Mouse (Mus musculus) monocyte, adult 5-6 weeks (primary cell): ENCODE measurements at regions not wholly inside any gene's neighbourhood (a gene's known extent, or its start where the extent isn't known, plus 50 kb on each side); places are given as distances from the start of the nearest gene placed in this dataset.

ENCODE experiments used
- ATAC-seq: fragments of 153-309, 156-312 bp; replicated peaks from 2 replicates; pipeline ENCODE4 v1.8.0; 2017; ENCODE audit warnings: mild to moderate bottlenecking; ENCODE audit not compliant: low TSS enrichment, insufficient number of reproducible peaks, severe bottlenecking, poor library complexity, low FRiP score

DNA sequence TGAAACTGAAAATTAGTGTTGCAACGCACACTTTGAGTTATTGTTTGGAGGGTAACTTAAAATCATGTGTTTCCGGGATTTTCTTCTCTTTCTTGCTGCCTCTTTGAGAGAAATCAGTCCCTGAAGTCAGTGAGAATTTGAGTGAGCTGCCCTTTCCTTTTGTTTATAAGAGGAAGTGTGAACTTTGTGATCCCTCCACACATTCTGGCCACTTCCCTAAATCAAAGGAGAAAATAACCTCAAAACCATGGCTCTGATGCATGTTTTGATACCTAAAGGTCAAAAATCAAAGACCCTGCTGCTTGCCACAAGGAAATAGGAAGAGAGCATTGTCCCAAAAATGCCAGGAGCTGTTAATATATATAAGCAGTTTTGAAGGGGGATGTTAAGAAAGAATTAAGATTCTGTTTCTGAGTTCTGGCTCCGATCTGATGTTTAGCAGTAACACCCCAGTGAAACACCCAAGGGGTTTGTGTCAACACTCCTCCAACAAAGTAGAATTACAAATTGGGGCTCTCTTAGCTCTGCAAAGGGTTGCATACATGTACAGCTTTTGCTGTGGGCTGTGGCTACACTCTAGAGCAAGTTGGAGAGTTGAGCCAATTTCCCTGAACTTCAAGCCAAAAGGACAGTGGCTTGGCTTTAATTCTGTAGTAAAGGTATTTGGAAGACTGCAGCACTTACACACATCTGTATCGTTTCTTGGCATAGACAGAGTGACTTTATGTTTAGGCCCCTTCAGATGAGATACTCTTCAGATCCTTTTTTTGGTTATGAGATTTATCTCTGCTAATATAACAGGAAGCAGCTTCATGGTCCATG lies 97.5 kb upstream of the Marcks start:
- ATAC-seq: peak; percentile 65

DNA sequence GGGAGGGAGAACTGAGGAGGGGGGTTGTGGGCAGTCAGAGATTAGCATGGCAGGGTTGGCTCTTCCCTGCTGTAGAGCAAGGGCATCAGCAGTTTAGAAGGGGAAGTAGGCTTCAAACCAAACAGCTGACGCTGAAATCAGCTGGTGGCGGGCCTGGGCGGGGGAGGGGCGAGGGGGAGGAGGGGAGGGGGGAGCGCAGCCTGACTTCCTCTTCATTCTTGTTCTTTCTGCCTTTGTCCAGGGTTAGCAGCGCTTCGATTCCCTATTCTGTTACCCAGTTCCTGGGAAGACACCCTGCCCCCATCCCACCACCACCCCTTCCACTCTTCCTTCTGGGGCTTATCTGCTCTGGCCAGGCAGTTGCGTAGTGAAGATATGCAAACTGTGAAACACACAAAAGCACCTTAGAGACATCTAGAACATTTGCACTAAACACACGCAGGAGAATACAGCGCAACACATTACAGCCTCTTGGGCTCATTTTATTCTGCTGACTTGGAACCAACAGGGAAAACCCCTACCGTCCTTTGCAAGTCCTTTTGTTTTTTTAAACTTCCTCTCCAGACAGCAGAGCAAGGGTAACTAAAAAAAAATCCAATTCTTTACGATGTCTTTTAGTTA lies 93.3 kb upstream of the Marcks start:
- ATAC-seq: peak; percentile 74

DNA sequence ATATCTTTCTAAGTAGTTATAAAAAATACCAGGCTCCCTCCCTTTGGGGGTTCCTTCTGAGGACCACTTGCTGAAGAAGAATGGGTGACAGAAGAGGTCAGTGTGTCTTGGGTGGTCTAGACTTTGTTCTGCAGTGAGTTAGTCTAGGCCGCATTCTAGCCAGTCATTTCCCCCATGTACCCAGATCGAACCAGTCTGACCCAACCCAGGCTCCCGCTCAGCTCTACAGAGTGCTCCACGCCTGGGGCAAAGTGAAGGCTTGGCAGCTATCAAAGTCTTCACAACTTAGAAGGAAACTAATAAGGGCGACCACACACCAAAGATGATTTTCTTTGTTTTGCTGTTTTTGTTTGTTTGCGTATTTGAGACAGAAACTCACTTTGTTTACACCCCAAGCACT lies 92.4 kb upstream of the Marcks start:
- no peak for ATAC-seq

DNA sequence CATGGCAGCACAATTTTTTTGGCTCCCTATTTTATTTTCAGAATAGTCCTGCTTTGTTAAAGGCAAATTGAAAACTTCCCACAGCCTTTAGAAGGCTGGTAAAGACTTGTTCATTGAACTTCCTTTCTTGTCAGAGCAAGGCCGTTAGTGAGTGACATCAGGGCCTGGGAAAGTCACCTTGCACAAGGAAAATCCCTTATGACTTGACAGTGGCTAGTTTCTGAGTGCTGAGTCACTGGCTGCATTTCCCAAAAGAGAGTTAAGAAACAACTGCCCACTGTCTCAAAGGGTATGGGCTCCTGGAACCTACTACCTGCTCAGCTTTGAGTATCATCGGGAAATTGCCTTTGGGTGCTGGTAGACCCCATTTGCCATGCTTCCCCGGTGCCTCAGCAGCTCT lies 89.2 kb upstream of the Marcks start:
- no peak for ATAC-seq

DNA sequence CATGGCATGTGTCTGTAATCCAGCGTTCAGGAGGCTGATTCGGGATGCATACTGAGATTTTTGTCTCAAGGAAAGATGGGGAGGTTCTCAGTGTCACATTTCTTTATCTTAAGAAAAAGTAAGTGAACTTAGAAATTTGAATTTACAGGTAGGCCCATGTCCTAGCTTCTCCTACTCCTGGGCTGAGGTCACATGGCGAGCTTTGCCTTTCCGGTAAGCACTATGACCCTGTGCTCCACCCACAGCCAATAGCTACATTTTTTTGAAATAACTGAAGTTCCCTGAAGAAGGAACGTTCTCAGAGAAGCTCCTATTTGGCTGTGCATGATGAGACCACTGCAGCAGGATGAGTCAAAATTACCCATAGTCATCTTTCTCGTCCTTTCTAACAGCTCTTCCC lies 83.0 kb upstream of the Marcks start:
- no peak for ATAC-seq

DNA sequence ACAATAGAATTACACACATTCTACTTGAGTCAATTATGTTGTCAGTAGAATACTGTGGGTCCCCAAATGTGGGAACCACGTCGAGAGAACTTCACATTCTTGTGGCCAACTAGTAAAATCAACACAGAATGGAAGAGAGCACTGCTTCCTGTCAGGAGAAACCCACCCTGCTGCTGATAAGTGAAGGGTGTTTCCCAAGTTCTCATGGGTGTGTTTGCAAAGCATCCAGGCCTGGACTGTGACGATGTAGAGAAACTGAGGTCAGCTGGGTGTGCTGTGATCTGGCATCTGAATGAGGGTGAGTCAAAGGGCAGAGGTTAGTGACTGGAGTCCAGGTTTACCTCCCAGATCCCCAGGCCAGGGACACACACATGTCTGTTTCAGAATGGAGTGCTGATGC lies 81.7 kb upstream of the Marcks start:
- ATAC-seq: no peak

DNA sequence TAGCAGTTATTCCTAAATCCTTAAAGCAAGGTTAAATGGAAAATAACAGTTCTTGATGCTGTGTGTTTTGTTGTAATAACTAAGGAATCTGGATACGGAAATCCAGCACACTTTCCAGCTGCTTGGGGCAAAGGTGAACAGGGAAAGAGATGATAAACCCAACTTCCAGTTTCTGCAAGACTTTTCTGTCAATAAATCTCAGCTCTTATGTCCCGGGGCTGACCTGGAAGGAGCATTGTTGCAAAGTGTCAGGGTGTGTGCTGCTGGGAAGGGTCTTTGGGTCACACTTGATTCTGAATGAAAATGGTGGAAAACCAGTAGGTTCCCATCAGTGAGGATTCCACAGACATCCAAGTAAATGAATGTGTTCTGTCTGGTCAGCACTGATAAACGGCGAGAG lies 81.2 kb upstream of the Marcks start:
- no peak for ATAC-seq

DNA sequence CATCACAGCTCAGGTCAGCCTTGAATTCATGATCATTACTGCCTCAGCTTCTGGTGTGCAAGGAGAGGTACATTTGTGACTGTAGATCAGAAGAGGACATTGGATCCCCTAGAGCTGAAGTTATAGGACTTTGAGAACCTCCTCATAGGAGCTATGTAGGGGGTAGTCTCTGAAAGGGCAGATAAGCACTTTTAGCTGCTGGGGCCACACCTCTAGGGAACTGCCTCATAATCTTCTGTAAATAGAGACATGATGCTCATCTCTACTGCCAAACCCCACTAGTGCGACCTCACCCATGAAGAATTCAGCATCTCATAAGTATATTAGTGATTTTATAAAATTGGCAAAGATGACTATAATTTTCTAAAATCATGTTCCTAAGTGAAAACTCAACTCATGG lies 80.7 kb upstream of the Marcks start:
- no peak for ATAC-seq

DNA sequence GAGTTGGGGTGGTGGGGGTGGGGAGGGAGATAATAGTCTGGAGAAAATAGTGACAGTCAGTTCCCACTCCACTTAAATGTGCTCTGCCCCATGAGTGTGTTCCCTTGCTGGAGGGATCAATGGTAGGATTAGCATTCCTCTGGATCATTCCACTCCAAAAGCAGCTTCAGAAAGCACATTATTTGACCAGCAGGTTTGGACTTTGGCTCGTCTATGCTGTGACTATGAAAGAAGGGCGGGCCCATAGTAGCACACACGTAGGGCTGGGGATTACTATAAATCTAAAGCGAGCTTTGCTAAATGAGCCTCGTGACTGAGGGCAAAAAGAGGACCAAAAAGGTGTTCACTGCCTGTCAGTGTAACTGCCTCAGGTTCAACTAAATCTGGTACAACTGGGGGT lies 75.9 kb upstream of the Marcks start:
- ATAC-seq: no peak

DNA sequence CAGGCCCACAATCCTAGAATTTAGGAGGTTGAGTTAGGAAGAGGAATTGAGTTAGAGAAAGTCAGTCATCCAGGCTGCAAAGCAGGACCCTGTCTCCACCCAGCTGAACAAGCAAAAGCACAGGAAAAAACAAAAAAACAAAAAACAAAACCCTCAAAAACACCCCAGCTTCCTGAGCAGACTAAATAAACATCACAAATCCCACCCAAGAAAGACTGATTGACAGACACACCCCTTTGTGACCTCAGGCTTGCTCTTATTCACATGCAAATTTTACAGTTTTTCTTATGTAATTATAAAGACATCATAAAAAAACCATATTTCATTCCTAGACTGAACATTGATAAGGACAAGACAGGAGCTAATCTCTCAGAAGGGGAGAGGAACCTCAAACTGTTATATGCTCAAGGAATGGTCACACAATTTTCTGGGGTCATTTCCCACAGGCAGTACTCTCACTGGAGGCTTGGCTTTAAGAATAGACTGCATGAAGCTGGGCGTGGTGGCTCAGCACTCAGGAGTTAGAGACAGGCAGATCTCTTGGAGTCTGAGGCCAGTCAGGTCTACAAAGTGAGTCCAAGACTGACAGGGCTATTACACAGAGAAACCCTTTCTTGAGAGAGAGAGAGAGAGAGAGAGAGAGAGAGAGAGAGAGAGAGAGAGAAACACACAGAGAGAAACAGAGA lies 73.8 kb upstream of the Marcks start:
- ATAC-seq: no peak

DNA sequence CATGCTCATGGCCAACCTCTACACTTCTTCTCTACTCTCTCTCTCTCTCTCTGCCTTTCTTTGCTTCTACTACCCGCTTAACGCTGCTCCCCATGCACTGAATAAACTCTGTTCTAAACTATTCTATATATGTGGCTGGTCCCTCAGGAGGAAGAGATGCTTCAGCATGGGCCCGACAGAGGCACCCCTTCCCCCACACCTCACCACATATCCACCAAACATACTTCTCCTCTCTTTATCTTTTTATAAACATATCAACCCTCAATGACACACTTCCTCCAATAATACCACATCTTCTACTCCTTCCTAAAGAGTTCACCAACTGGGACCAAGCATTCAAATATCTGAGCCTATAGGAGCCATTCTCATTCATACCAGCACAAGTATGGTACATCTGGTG lies 72.6 kb upstream of the Marcks start:
- no peak for ATAC-seq

DNA sequence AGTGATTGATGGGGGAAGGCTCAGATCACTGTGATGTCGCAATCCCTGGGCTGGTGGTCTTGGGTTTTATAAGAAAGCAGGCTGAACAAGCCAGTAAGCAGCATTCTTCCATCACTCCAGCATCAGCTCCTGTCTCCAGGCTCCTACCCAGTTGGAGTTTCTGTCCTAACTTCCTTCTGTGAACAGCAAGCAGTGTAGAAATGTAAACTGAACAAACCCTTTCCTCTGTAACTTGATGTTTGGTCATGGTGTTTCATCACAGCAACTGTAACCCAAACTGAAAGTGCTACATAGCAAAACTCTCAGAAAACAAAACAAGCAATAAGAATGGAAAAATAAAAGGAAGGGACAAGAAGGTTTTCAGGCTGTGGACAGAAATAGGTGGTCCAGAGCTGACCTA lies 71.5 kb upstream of the Marcks start:
- ATAC-seq: no peak

DNA sequence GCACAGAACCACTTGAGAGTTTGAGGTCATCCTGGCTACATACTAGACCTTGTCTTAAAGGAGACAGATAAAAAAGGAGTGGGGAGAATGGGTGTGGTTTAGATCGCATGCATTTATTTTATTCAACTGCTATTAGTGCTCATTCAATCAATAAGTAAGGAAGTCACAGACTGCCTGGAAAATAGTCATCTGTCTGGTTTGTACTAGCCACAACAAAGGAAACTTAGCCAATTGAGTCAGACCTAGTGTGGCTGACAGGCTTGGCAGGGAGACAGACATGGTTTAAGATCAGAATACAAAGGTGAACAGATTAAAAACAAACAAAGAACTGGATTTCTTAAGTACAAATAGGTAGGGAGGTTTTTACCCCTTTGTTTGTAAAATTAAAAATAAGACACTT lies 68.3 kb upstream of the Marcks start:
- no peak for ATAC-seq

DNA sequence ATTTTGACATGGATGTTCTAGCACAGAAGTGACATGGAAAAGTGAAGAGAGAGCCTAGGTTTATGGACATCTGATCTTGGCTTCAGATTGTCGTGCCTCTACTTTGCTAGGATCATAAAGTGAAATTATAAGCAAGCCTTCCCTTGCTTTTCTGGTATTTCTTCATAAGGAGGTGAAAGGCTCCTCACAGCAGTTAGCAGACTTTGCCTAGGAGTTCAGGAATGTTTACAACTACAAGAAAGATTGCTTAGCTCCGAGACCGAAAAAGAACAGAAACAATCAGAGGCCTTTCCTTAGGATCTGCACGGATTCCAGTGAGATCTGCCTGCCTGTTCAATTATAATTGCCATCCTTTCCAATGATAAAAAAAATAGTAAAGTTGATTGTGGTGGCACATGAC lies 67.8 kb upstream of the Marcks start:
- no peak for ATAC-seq

DNA sequence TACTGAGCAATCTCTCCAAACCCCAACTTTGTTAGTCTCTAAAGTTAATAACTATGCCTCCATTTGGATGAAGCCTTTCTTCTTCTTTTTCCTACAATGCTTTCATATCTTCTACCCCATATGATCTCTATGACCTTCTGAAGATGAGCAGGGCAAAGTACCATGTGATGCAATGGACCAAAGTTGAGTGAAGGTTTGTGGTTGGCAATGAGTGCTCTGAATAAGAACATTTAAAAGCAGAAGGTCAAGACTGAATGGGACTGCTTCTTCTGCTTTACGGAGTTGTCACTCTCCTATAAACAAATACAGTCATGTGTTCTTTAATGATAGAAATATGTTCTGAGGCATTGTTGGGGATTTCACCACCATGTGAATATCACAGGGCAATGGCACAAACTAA lies 65.0 kb upstream of the Marcks start:
- peak; percentile 91 for ATAC-seq

DNA sequence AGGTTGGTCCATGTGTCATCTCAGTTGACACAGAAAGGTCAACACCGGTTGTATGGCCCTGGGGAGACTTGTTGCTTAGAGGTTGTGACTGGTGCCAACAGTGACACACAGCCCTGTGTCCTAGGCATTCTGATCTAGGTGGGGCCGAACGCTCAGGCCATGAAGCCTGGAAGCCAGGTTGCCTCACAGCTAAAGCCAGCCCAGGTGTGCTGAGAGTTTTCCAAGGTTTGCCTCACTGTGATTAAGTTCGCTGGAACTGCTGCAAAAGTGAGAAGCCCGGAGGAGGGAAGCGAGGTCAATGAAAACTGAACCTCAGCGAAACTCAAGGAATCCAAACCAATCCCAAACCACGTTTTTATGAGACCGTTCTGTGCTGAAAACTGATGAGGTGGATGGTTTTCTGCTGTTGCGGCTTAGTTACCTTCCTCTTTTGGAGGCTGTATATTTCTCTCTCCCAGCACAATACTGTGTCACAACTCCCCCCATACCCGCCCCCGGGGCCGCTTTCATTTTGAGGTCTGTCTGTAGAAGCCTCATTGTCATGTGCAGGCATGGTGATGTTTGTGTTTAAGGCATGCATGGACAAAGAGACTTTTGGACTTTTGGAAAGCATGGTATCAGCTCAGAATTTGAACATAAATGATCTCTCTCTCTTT lies 56.2 kb upstream of the Marcks start:
- ATAC-seq: 0 out of 2 replicates have a peak, but pooled peaks have one; percentile 20

DNA sequence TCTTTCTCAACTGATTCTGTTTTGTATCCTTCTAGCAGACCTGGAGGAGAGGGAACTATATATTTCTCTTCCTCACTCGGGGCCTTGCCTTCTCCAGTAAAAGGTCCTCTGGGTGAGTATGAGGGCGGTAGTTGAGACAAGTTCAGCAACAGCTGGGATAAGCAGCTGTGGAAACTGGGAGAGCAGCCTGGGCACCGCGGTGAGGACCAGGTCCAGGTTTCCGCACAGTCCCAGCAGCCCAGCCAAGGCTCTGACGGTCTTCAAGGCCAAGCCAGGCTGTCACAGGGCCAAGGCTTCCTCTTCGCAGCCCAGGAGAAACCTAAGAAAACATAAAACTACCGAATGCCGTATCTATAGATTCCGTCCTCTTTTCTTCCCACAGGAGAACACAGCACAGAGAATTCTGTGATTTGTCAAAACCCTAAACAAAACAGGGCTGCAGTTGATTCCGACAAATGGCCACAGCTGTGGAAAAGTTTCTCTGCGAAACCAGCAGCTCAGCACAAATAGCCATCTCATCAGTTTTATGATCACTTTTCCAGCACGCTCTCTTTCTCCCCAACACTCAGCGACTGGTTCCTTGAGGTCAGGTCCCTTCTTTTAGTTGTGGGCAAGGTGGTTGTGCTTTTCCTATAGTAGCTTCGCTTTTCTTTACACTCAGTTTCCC lies 55.5 kb upstream of the Marcks start:
- ATAC-seq: no peak

DNA sequence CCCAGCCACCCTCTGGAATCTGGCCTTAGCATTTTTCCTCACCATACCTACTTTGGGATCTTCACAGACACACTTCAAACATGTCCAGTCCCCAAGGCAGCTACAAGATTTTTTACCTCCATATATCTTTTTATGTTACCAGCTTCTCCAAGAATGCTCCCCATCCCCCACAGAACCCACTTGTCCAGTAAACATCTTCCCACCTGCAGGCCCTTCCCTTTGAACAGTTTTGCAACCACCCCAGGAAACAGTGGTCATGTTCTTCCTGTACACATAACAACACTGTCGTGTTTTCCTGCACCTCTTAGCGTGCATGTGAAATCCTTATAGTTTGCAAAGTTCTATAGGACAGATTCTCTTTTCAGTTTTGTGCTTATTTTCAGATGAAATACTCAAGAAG lies 53.9 kb upstream of the Marcks start:
- no peak for ATAC-seq

DNA sequence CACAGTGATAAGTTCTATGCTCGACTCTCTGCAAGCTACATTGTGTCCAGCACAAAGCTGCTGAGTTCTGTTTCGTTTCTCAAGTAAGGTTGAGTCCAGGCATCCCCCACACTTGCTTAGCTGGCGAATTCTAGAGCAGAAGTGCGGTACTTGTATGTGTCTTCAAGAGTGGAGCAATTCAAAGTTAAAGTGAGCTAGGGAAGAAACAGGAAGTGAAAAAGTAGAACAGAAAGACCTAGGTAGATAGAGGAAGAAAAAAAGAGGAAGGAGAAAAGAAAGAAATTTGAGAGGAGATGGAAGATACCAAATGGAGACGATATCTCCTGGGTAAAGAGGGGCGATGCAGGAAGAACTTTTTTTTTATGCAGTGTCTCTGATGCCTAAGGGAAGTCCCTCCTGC lies 51.4 kb upstream of the Marcks start:
- ATAC-seq: peak; percentile 83
